Mouse (Mus musculus): ENCODE measurements around the gene Espl1. TPM values are rescaled to one million over a fixed set of nuclear protein-coding genes. Genes with fewer than 3 reads are reported as not detected.

The Espl1 gene
- 6.1 and 7.5 TPM in 2 replicates for polyA plus RNA-seq (2015; fragmentation: Nextera tagmentation; extraction: Ambion mirVana)

DNA sequence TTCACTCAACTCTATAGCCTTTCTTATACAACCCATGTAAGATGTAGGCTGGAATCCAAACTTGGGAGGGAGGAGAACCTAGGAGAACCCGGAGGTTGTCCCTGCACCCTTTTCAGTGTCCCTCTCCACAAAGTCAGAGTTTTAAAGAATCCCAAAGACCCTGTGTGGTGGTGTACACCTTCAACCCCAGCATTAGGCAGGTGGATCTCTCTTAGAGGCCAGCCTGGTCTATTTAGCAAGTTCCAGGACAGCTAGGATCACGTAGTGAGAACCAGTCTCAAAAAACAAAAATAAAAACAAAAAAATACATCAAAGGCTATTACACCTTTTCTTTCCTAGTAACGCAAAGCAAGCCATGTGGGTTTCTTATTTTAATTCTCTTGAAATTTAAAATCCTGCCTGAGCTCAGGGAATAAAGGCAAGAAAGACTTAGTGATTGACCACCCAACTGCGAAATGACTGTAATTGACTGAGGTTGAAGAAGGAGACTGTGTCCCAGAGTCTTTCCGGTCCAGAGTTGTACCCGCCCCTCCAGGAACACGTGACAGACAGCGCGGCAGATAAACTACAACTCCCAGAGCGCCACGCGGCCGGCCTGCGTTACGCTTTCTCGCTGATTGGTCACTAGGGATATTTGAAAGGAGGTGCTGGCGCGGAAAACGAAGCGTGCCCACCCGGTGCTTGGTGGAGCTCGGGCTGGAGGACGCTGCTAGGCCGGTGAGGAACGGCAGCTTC is at the start of gene Espl1:
TSS of gene Espl1 (plus strand) at position 634 of the 735 bp plus-strand sequence.
- DNase-seq (ENCODE audit: low spot score) (peak; percentile 98), ATAC-seq (replicated peaks; ENCODE audit: low FRiP score, low read depth) (peak; percentile 98)
- Histone ChIP-seq H3K4me1 (replicated peaks; ENCODE audit: insufficient read depth, low read length) (no peaks in the 10 kb centered on the region), H3K4me3 (replicated peaks; ENCODE audit: low read depth, low read length) (peak within 1 kb of the TSS; percentile 65), H3K4me2 (ENCODE audit: low read length) (peak within 1 kb of the TSS; percentile 96), H3K27ac (no peak within 1 kb of the TSS), H3K9ac (ENCODE audit: low read depth, low read length) (peak within 1 kb of the TSS; percentile 56), H3K27me3 (ENCODE audit: insufficient read depth, low read length) (no peaks in the 10 kb centered on the region), H3K36me3 (ENCODE audit: insufficient read depth, low read length) (peaks cover 7% of the 10 kb centered on the region; the same call in 1 of the 2 replicates), H3K9me3 (replicated peaks; ENCODE audit: low read length) (no peaks in the 10 kb centered on the region)
- no peak for TF ChIP-seq CTCF (IDR thresholded peaks at IDR 0.05; ENCODE audit: low read depth)
- 7% methylated on average over 25 of the region's 25 CpGs for WGBS

DNA sequence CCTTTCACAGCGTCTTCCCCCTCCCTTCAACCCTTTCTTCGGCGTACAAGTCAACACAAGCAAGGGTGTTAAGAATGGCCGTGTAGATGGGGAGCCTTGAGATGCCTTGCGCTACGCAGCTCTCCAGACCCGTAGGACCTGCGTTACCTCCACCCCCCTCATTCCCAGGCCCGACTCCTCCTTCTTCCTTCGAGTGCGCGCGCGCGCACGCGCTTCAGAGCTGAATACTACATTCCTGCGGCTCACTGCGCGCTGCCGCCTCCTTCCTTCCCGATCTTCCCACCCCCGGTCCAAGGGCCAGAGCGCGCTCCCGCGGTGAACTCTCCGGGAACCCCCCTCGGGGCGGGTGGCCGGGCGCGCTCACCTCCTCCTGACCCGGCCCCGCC is 49.2 kb upstream of the Espl1 start:
- Histone ChIP-seq H3K36me3 (ENCODE audit: insufficient read depth, low read length) (no peaks in the 10 kb centered on the region), H3K4me2 (ENCODE audit: low read length) (peak overlapping the region; percentile 88), H3K9me3 (replicated peaks; ENCODE audit: low read length) (no peaks in the 10 kb centered on the region), H3K4me3 (replicated peaks; ENCODE audit: low read depth, low read length) (peak overlapping the region; percentile 71), H3K4me1 (replicated peaks; ENCODE audit: insufficient read depth, low read length) (peaks cover 45% of the 10 kb centered on the region), H3K9ac (ENCODE audit: low read depth, low read length) (peak overlapping the region; percentile 72), H3K27ac (peak overlapping the region; percentile 96), H3K27me3 (ENCODE audit: insufficient read depth, low read length) (no peaks in the 10 kb centered on the region)
- DNase-seq (ENCODE audit: low spot score) (peak; percentile 98), ATAC-seq (replicated peaks; ENCODE audit: low FRiP score, low read depth) (peak; percentile 80)
- WGBS: under 1% methylated on average over 24 of the region's 35 CpGs
- no peak for TF ChIP-seq CTCF (IDR thresholded peaks at IDR 0.05; ENCODE audit: low read depth)

DNA sequence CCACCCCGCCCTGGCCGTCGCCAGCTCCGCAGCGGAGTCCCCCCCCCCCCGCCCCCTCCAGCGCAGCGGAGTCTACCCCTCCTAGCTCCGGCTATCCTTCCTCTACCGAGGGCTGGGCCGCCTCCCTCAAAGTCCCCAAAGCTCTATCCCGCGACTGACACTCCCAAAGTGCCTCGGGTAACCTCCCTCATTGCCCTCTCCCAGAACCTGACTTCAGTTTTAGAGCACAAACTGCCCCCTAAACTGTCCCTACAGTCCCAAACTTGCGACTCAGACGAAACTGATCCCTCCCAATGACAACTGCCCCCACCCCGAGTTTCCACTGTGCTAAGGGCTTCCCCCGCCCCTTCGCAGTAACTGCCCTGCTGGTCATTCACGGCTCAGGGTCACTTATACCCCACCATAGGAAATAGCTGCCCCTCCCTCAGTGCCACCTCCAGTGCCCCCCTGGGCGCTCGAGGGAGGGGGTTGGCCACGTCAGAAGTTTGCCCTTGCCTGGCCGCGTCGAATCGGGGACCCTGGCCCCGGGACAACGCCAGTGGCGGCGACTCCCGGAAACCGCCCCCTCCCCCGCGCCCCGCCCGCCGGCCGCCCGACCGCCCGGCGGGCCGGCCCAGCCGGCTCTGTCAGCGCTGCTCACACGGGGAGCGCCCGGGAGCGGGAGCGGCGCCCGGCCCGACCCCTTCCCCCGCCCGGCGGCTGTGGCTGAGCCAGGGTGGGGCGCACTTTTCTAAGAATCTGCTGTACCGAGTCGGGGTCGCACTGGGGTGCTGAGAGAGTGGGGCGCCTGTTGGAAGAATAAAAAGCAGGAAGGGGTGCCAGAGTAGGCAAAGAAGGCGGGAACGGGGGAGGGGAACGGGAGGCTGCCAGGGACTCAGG is 48.6 kb upstream of the Espl1 start:
- H3K4me2 ChIP-seq (ENCODE audit: low read length): peak overlapping the region; percentile 88
- no peaks in the 10 kb centered on the region for H3K36me3 ChIP-seq (ENCODE audit: insufficient read depth, low read length)
- WGBS: 1% methylated on average over 59 of the region's 65 CpGs
- peak overlapping the region; percentile 71 for H3K4me3 ChIP-seq (replicated peaks; ENCODE audit: low read depth, low read length)
- TF ChIP-seq CTCF (IDR thresholded peaks at IDR 0.05; ENCODE audit: low read depth): no peak; the same call in 1 of the 2 replicates
- no peaks in the 10 kb centered on the region for H3K9me3 ChIP-seq (replicated peaks; ENCODE audit: low read length)
- peaks cover 45% of the 10 kb centered on the region for H3K4me1 ChIP-seq (replicated peaks; ENCODE audit: insufficient read depth, low read length)
- peak overlapping the region; percentile 96 for H3K27ac ChIP-seq
- ATAC-seq (replicated peaks; ENCODE audit: low FRiP score, low read depth): peak; percentile 55
- H3K9ac ChIP-seq (ENCODE audit: low read depth, low read length): peak overlapping the region; percentile 72
- H3K27me3 ChIP-seq (ENCODE audit: insufficient read depth, low read length): no peaks in the 10 kb centered on the region
- peak; percentile 85 for DNase-seq (ENCODE audit: low spot score)

DNA sequence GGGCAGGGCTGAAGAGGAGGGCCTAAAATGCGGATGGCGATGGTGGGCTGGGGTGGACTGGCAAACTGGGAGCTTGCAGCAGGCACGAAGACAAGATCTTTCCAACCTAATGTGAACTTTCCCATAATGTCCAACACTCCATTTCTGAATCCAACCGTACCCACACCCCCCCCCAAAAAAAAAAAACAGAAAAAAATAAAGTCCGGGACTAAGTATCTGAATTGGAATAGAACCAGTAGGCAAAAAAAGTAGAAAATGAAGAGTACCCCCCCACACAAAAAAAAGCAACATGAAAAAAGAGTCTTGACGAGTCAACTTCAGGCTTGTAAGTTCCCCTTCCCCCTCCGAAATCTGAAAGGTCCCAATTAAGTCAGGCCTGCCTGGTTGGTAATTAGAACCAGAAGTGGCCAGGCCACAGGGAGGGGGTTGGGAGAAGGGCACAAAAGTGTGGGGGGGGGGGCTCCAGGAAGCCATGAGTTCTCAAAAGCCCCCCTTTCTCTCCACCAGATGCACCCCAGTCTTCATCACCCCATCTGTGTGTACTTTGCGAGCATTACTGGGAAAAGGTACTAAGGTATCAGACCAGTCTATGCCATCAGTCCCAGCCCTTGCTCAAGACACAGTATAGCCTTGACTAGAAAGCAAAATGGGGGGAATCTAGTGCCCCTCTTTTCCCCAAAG is 47.8 kb upstream of the Espl1 start:
- H3K4me2 ChIP-seq (ENCODE audit: low read length): peak overlapping the region; percentile 88
- WGBS: 10% methylated on average over 8 of the region's 8 CpGs
- no peak for TF ChIP-seq CTCF (IDR thresholded peaks at IDR 0.05; ENCODE audit: low read depth)
- no peaks in the 10 kb centered on the region for H3K36me3 ChIP-seq (ENCODE audit: insufficient read depth, low read length)
- peak overlapping the region; percentile 72 for H3K9ac ChIP-seq (ENCODE audit: low read depth, low read length)
- no peak for ATAC-seq (replicated peaks; ENCODE audit: low FRiP score, low read depth)
- H3K9me3 ChIP-seq (replicated peaks; ENCODE audit: low read length): no peaks in the 10 kb centered on the region
- peak overlapping the region; percentile 71 for H3K4me3 ChIP-seq (replicated peaks; ENCODE audit: low read depth, low read length)
- H3K27ac ChIP-seq: peak overlapping the region; percentile 96
- peaks cover 37% of the 10 kb centered on the region for H3K4me1 ChIP-seq (replicated peaks; ENCODE audit: insufficient read depth, low read length)
- DNase-seq (ENCODE audit: low spot score): no peak
- H3K27me3 ChIP-seq (ENCODE audit: insufficient read depth, low read length): no peaks in the 10 kb centered on the region

DNA sequence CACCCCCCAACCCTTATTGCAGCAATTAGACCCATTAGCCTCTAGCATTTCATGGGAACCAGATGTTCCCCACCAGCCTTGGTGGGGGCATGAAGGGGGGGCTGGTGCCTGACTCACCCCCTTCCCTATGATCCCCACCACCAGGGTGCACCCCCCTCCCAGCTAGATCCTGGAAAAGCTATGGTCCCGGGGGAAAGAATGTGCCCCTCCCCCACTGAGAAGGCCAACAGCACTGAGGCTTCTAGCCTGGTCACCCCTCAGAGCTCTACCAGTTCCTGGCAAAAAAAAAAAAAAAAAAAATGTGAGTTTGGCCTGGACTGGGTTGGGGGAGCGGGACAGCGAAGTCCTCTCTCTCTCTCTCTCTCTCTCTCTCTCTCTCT is 47.3 kb upstream of the Espl1 start:
- ATAC-seq (replicated peaks; ENCODE audit: low FRiP score, low read depth) (no peak), DNase-seq (ENCODE audit: low spot score) (peak; percentile 63)
- H3K27ac ChIP-seq: peak overlapping the region; percentile 96
- 16% methylated on average over 3 of the region's 3 CpGs for whole genome bisulfite sequencing
- no peaks in the 10 kb centered on the region for H3K36me3 ChIP-seq (ENCODE audit: insufficient read depth, low read length)
- 0 out of 2 replicates have a peak, but pooled peaks have one; percentile 6 for TF ChIP-seq CTCF (IDR thresholded peaks at IDR 0.05; ENCODE audit: low read depth)
- H3K9me3 ChIP-seq (replicated peaks; ENCODE audit: low read length): no peaks in the 10 kb centered on the region
- peak overlapping the region; percentile 88 for H3K4me2 ChIP-seq (ENCODE audit: low read length)
- no peak overlapping the region for H3K4me3 ChIP-seq (replicated peaks; ENCODE audit: low read depth, low read length)
- peaks cover 32% of the 10 kb centered on the region for H3K4me1 ChIP-seq (replicated peaks; ENCODE audit: insufficient read depth, low read length)
- no peaks in the 10 kb centered on the region for H3K27me3 ChIP-seq (ENCODE audit: insufficient read depth, low read length)
- H3K9ac ChIP-seq (ENCODE audit: low read depth, low read length): no peak overlapping the region

DNA sequence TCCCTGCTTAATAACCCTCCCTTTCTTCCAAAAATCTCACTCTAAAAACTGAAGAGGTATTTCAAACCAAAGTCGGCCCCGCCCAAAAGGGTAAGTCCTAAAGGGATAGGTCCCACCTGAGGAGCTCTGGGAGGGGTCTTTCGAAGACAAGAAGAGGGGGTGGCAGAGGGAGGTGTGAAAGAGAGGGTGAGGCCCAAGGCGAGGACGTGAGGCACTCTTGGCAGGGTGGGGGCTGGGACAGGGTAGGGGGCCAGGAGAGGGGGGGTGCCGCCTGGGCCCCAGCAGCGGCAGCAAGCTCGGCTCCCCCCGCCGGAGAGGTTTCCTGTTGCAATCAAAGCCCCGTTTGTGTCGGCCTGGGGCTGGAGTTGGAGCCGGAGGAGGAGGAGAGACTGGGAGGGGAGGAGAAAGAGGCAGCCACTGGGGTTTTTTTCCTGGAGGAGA is 46.8 kb upstream of the Espl1 start:
- H3K27ac ChIP-seq: peak overlapping the region; percentile 96
- H3K36me3 ChIP-seq (ENCODE audit: insufficient read depth, low read length): no peaks in the 10 kb centered on the region
- H3K9me3 ChIP-seq (replicated peaks; ENCODE audit: low read length): no peaks in the 10 kb centered on the region
- peaks cover 27% of the 10 kb centered on the region; the same call in 1 of the 2 replicates for H3K4me1 ChIP-seq (replicated peaks; ENCODE audit: insufficient read depth, low read length)
- H3K9ac ChIP-seq (ENCODE audit: low read depth, low read length): peak overlapping the region; percentile 41; the same call in 1 of the 2 replicates
- no peaks in the 10 kb centered on the region for H3K27me3 ChIP-seq (ENCODE audit: insufficient read depth, low read length)
- ATAC-seq (replicated peaks; ENCODE audit: low FRiP score, low read depth): no peak
- TF ChIP-seq CTCF (IDR thresholded peaks at IDR 0.05; ENCODE audit: low read depth): no peak
- peak; percentile 66 for DNase-seq (ENCODE audit: low spot score)
- WGBS: 9% methylated on average over 13 of the region's 13 CpGs
- no peak overlapping the region for H3K4me3 ChIP-seq (replicated peaks; ENCODE audit: low read depth, low read length)
- peak overlapping the region; percentile 88 for H3K4me2 ChIP-seq (ENCODE audit: low read length)

Measured in kidney, postnatal 0 days (tissue).